Mouse (Mus musculus) CH12.LX (cell line): ENCODE measurements around the gene Sept9.

Experiments
- CTCF ChIP-seq, 2 experiments: IDR thresholded peaks in 1 of 2; conservative IDR thresholded peaks in 1 of 2; 2 replicates each; pipeline ENCODE4 v1.5.1; 2011 to 2012; ENCODE audit warnings: low read depth in 2 of 2, low read length in 2 of 2, improper control_type of control experiment in 1 of 2, inconsistent platforms in 1 of 2, mild to moderate bottlenecking in 1 of 2, moderate library complexity in 1 of 2
- HCFC1 ChIP-seq: IDR thresholded peaks from 2 replicates; pipeline ENCODE4 v1.6.1; 2012; ENCODE audit warnings: low read depth, mild to moderate bottlenecking, inconsistent platforms, low read length, improper control_type of control experiment
- KAT2A ChIP-seq: IDR thresholded peaks from 2 replicates; pipeline ENCODE4 v1.6.1; 2012; ENCODE audit warnings: low read length, improper control_type of control experiment, inconsistent platforms; ENCODE audit not compliant: insufficient replicate concordance
- POLR2A ChIP-seq: IDR thresholded peaks from 2 replicates; pipeline ENCODE4 v1.6.1; 2011; ENCODE audit warnings: low read depth, mild to moderate bottlenecking, improper control_type of control experiment, low read length
- RAD21 ChIP-seq: IDR thresholded peaks from 2 replicates; pipeline ENCODE4 v1.6.1; 2011; ENCODE audit warnings: low read depth, mild to moderate bottlenecking, low read length, improper control_type of control experiment, moderate library complexity
- ZC3H11A ChIP-seq: IDR thresholded peaks from 2 replicates; pipeline ENCODE4 v1.6.1; 2012; ENCODE audit warnings: low read depth, mild to moderate bottlenecking, inconsistent platforms, low read length, improper control_type of control experiment

DNA sequence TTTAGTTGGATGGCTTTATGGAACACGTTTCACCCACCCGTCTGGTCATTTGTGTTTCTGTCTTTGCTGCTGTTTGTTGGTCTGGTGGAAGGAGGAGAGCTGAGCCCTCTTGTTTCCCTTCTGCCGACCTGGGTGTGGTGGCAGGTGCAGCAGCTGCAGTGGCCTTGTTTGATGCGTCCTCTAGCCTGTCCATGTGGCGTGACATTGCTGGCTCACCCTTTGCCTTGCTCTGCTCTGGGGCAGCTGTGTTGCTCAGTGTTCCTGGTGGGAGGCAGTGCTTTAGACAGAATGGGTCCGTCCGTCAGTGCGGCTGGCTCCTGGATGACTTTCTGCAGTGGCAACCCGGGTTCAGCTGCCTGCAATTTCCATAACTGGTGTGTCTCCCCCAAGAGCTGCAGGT, 45.9 kb upstream of the Sept9 start:
- TF ChIP-seq POLR2A: no peak
- TF ChIP-seq HCFC1: no peak
- TF ChIP-seq RAD21: no peak
- no peak for TF ChIP-seq ZC3H11A
- TF ChIP-seq CTCF (conservative IDR thresholded peaks at IDR 0.05 in 1 of 2, IDR thresholded peaks at IDR 0.05 in 1 of 2; ENCODE audit: low read depth in 2 of 2, low read length in 2 of 2): no peak
- no peak for TF ChIP-seq KAT2A
